Mouse (Mus musculus) spleen, adult 2 months (tissue): ENCODE measurements around the gene Gm49673.
"Not testable (repeated sequence)": the region's sequence is repeated elsewhere in the genome, so short reads cannot be mapped to it uniquely, and the experiment has no call there.

Experiments used
- CTCF ChIP-seq: fragments of 200-500 bp; IDR thresholded peaks from 2 replicates; pipeline ENCODE4 v1.5.1; 2011; ENCODE audit warnings: mild to moderate bottlenecking, inconsistent platforms; ENCODE audit not compliant: insufficient read depth, insufficient read length, insufficient replicate concordance; ENCODE audit errors: extremely low read depth
- POLR2A ChIP-seq: fragments of 200-500 bp; IDR thresholded peaks from 2 replicates; pipeline ENCODE4 v1.6.1; 2011; ENCODE audit warnings: low read depth, low read length, inconsistent platforms

GRCm38 (mm10) chr17:8041197-8041596, 106.4 kb downstream of the Gm49673 start:
- not testable (repeated sequence) for TF ChIP-seq CTCF, POLR2A
